Mouse (Mus musculus): ENCODE measurements around the gene Tm2d1.

GRCm38 (mm10) chr4:98335726-98336125, 47.4 kb downstream of the Tm2d1 start:
- no peak for TF ChIP-seq CTCF (IDR thresholded peaks at IDR 0.05; ENCODE audit: borderline replicate concordance, insufficient read depth, low read length)
- TF ChIP-seq POLR2A (IDR thresholded peaks at IDR 0.05; ENCODE audit: low read depth, low read length), result no peak
